Mouse (Mus musculus) liver, postnatal 0 days (tissue): Measurements from ENCODE around the gene Dnajb3.

Source experiments
- CTCF ChIP-seq: sonication (generic); IDR thresholded peaks from 2 replicates; pipeline ENCODE4 v1.5.1; 2016; ENCODE audit warnings: antibody characterized with exemption, low read depth
- EP300 ChIP-seq: IDR thresholded peaks from 2 replicates; pipeline ENCODE4 v1.6.1; 2016; ENCODE audit warnings: antibody characterized with exemption, low read depth, mild to moderate bottlenecking

- TF ChIP-seq EP300 (no peak), CTCF (no peak)
These were observed 6.9 kb upstream of the Dnajb3 start for GRCm38 (mm10) chr1:88212341-88213045.
